Mouse (Mus musculus): ENCODE results near the gene Hells.

DNA sequence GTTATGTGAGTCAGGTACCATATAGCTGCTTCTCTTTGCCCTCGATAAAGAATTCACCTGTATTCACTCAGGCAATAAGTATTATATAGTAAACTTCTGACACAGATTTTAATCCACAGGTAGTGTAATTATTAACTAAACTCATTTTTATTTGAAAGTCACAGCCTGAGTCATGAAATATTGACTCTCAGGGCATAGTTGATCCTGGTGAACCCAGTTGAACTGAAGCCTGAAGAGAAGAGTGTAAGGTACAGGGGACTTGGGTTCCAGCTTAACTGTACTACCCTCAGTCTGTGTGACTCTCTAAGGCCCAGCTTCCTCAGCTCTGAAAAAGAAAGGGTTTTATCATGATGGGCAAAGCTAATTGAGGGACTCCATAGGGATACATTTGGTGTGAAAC lies 74.4 kb downstream of the Hells start:
- no peak for TF ChIP-seq CTCF (IDR thresholded peaks at IDR 0.05; ENCODE audit: low read depth, low read length)
- TF ChIP-seq POLR2A (IDR thresholded peaks at IDR 0.05; ENCODE audit: insufficient read depth, low read length) = no peak
- TF ChIP-seq EP300 (IDR thresholded peaks at IDR 0.05; ENCODE audit: insufficient read depth, low read depth, low read length) = no peak
